Mouse (Mus musculus): Measurements from ENCODE around the gene Gkn3. TPM values are rescaled to one million over a fixed set of nuclear protein-coding genes. Genes with fewer than 3 reads are reported as not detected.

The Gkn3 gene
- total and polyA plus RNA-seq, 3 experiments = not detected

GRCm38 (mm10) chr6:87335091-87335934 lies 53.4 kb downstream of the Gkn3 start, which contains the start of gene Antxr1:
Gene Antxr1, minus strand, starts transcription at chr6:87335821.
- Histone ChIP-seq H3K4me3 (ENCODE audit: low read depth, low read length) (no peak within 1 kb of the TSS), H3K36me3 (replicated peaks) (no peaks in the 10 kb centered on the region), H3K27me3 (ENCODE audit: insufficient read depth, low read length) (peaks cover 26% of the 10 kb centered on the region), H3K4me1 (ENCODE audit: insufficient read depth, low read depth, low read length) (no peaks in the 10 kb centered on the region), H3K9me3 (replicated peaks) (no peaks in the 10 kb centered on the region)
- no peak for TF ChIP-seq POLR2AphosphoS5 (IDR thresholded peaks at IDR 0.05; ENCODE audit: insufficient replicate concordance, low read depth, low read length)
- TF ChIP-seq CTCF (IDR thresholded peaks at IDR 0.05; ENCODE audit: low read depth, low read length) = no peak
- TF ChIP-seq TAL1 (conservative IDR thresholded peaks at IDR 0.05; ENCODE audit: low read depth, low read length) = no peak
- TF ChIP-seq GATA2 (IDR thresholded peaks at IDR 0.05; ENCODE audit: borderline replicate concordance, low read depth, low read length) = no peak
- no peak for TF ChIP-seq GATA1 (IDR thresholded peaks at IDR 0.05; ENCODE audit: borderline replicate concordance, low read length)
- no peak for ATAC-seq (ENCODE audit: extremely low read depth, insufficient number of reproducible peaks, low FRiP score, poor library complexity, severe bottlenecking)
- DNase-seq (ENCODE audit: low spot score) = no peak

- no peak for DNase-seq (ENCODE audit: low spot score)
- ATAC-seq (ENCODE audit: extremely low read depth, insufficient number of reproducible peaks, low FRiP score, poor library complexity, severe bottlenecking) = no peak
- TF ChIP-seq POLR2AphosphoS5 (IDR thresholded peaks at IDR 0.05; ENCODE audit: insufficient replicate concordance, low read depth, low read length) (no peak), GATA1 (IDR thresholded peaks at IDR 0.05; ENCODE audit: borderline replicate concordance, low read length) (no peak), TAL1 (conservative IDR thresholded peaks at IDR 0.05; ENCODE audit: low read depth, low read length) (no peak), CTCF (IDR thresholded peaks at IDR 0.05; ENCODE audit: low read depth, low read length) (no peak), GATA2 (IDR thresholded peaks at IDR 0.05; ENCODE audit: borderline replicate concordance, low read depth, low read length) (no peak)
- H3K4me1 ChIP-seq (ENCODE audit: insufficient read depth, low read depth, low read length) = no peaks in the 10 kb centered on the region
- no peak overlapping the region for H3K4me3 ChIP-seq (ENCODE audit: low read depth, low read length)
- H3K27me3 ChIP-seq (ENCODE audit: insufficient read depth, low read length) = peaks cover 26% of the 10 kb centered on the region
- H3K9me3 ChIP-seq (replicated peaks) = no peaks in the 10 kb centered on the region
- H3K36me3 ChIP-seq (replicated peaks) = no peaks in the 10 kb centered on the region
Observed at GRCm38 (mm10) chr6:87334361-87335090, 54.2 kb downstream of the Gkn3 start.

Other genes with a start within 250 kb of the Gkn3 start
- gene Antxr1, start 53.1 kb downstream of the Gkn3 start, total RNA-seq (2014; fragmentation: Nextera tagmentation) = not detected in 2 replicates
- 0.06 and 0.16 TPM in 2 replicates for gene Antxr1, start 53.1 kb downstream of the Gkn3 start, total RNA-seq (2017)
- gene Antxr1, start 53.1 kb downstream of the Gkn3 start, polyA plus RNA-seq (2012) = not detected in 2 replicates
- not detected in 2 replicates for gene Gkn1, start 38.0 kb downstream of the Gkn3 start, total RNA-seq (2014; fragmentation: Nextera tagmentation)
- gene Gkn1, start 38.0 kb downstream of the Gkn3 start, total RNA-seq (2017) = not detected in 2 replicates
- gene Gkn1, start 38.0 kb downstream of the Gkn3 start, polyA plus RNA-seq (2012) = not detected in 2 replicates
- gene Gkn2, start 15.6 kb downstream of the Gkn3 start, total RNA-seq (2014; fragmentation: Nextera tagmentation) = not detected in 2 replicates
- not detected in 2 replicates for gene Gkn2, start 15.6 kb downstream of the Gkn3 start, total RNA-seq (2017)
- gene Gkn2, start 15.6 kb downstream of the Gkn3 start, polyA plus RNA-seq (2012) = not detected in 2 replicates
- not detected in 2 replicates for gene Bmp10, start 40.1 kb upstream of the Gkn3 start, total RNA-seq (2014; fragmentation: Nextera tagmentation)
- 0.05 and 0.06 TPM in 2 replicates for gene Bmp10, start 40.1 kb upstream of the Gkn3 start, total RNA-seq (2017)
- not detected in 2 replicates for gene Bmp10, start 40.1 kb upstream of the Gkn3 start, polyA plus RNA-seq (2012)
- 20.3 and 22.8 TPM in 2 replicates for gene Arhgap25, start 144.3 kb upstream of the Gkn3 start, total RNA-seq (2014; fragmentation: Nextera tagmentation)
- 36.8 and 40.9 TPM in 2 replicates for gene Arhgap25, start 144.3 kb upstream of the Gkn3 start, total RNA-seq (2017)
- 3.1 and 4.8 TPM in 2 replicates for gene Arhgap25, start 144.3 kb upstream of the Gkn3 start, polyA plus RNA-seq (2012)
- gene Prokr1, start 201.8 kb upstream of the Gkn3 start, total RNA-seq (2014; fragmentation: Nextera tagmentation) = 2.6 and 6.3 TPM in 2 replicates
- 1.9 and 3.3 TPM in 2 replicates for gene Prokr1, start 201.8 kb upstream of the Gkn3 start, total RNA-seq (2017)
- gene Prokr1, start 201.8 kb upstream of the Gkn3 start, polyA plus RNA-seq (2012) = 0.24 and 0.33 TPM in 2 replicates

Measured in G1E (cell line).